Mouse (Mus musculus) midbrain, embryonic 16.5 days (tissue): ENCODE data around the gene Wnt2b. TPM values are rescaled to one million over a fixed set of nuclear protein-coding genes. Genes with fewer than 3 reads are reported as not detected.

Experiments used
- ATAC-seq: fragments of 200-750 bp; cut with Nextera tagmentation; 2 replicates; pipeline ENCODE4 v1.8.0; 2017; ENCODE audit warnings: moderate TSS enrichment
- H3K27ac ChIP-seq: fragments of 300-500 bp; sonication (generic); 2 replicates; pipeline ENCODE4 v1.5.1; 2014; ENCODE audit warnings: mild to moderate bottlenecking, low read length, mixed read lengths
- H3K27me3 ChIP-seq: fragments of 300-500 bp; sonication (generic); 2 replicates; pipeline ENCODE4 v1.6.1; 2014; ENCODE audit warnings: low read depth, low read length, mixed read lengths; ENCODE audit not compliant: control insufficient read depth, insufficient read depth
- H3K36me3 ChIP-seq: fragments of 300-500 bp; sonication (generic); 2 replicates; pipeline ENCODE4 v1.6.1; 2014; ENCODE audit warnings: mild to moderate bottlenecking, low read length, moderate library complexity, mixed read lengths; ENCODE audit not compliant: control insufficient read depth, insufficient read depth
- H3K4me1 ChIP-seq: fragments of 300-500 bp; sonication (generic); 2 replicates; pipeline ENCODE4 v1.6.1; 2014; ENCODE audit warnings: mild to moderate bottlenecking, low read length, mixed read lengths; ENCODE audit not compliant: control insufficient read depth, insufficient read depth
- H3K4me2 ChIP-seq: fragments of 300-500 bp; sonication (generic); 2 replicates; pipeline ENCODE4 v1.6.1; 2014; ENCODE audit warnings: mild to moderate bottlenecking, low read length, mixed read lengths
- H3K4me3 ChIP-seq: fragments of 300-500 bp; sonication (generic); 2 replicates; pipeline ENCODE4 v1.5.1; 2014; ENCODE audit warnings: low read depth, mild to moderate bottlenecking, low read length, moderate library complexity, mixed read lengths
- H3K9ac ChIP-seq: fragments of 300-500 bp; sonication (generic); 2 replicates; pipeline ENCODE4 v1.6.1; 2014; ENCODE audit warnings: low read depth, low read length, mixed read lengths
- H3K9me3 ChIP-seq: fragments of 300-500 bp; sonication (generic); replicated peaks from 2 replicates; pipeline ENCODE4 v1.6.1; 2014; ENCODE audit warnings: mild to moderate bottlenecking, low read length, mixed read lengths; ENCODE audit not compliant: control insufficient read depth, poor library complexity, severe bottlenecking
- WGBS: fragments of 180-500 bp; shearing (Covaris S2); extraction: QIAGEN DNeasy Blood & Tissue Kit; methylation state at CpG from one replicate; pipeline ENCODE4 v1.1.7; 2014; 5-methylcytosine and 5-hydroxymethylcytosine counted together
- polyA plus RNA-seq: library from polyadenylated mRNA; unstranded; fragments of >200 nt; fragmentation: Nextera tagmentation; extraction: Ambion mirVana; gene quantifications from 2 replicates; pipeline ENCODE4 v1.2.1, GENCODE M21; 2015

Gene Wnt2b
- polyA plus RNA-seq, 1 experiment from 2014 or later: 0.83 TPM

GRCm38 (mm10) chr3:104956131-104956581 is 5.6 kb downstream of the Wnt2b start:
- Histone ChIP-seq H3K4me1 (peaks cover 1% of the 10 kb centered on the region; the same call in 1 of the 2 replicates), H3K9me3 (no peaks in the 10 kb centered on the region), H3K27me3 (peaks cover 17% of the 10 kb centered on the region; the same call in 1 of the 2 replicates), H3K36me3 (no peaks in the 10 kb centered on the region), H3K9ac (no peak overlapping the region), H3K27ac (no peak overlapping the region), H3K4me2 (no peak overlapping the region), H3K4me3 (no peak overlapping the region)
- ATAC-seq: no peak
- WGBS: 84% methylated on average over 6 of the region's 6 CpGs

GRCm38 (mm10) chr3:104954551-104954950 is 7.2 kb downstream of the Wnt2b start:
- Histone ChIP-seq H3K9me3 (no peaks in the 10 kb centered on the region), H3K4me2 (no peak overlapping the region), H3K4me1 (no peaks in the 10 kb centered on the region), H3K27me3 (peaks cover 10% of the 10 kb centered on the region; the same call in 1 of the 2 replicates), H3K4me3 (no peak overlapping the region), H3K27ac (no peak overlapping the region), H3K36me3 (no peaks in the 10 kb centered on the region), H3K9ac (no peak overlapping the region)
- no peak for ATAC-seq
- WGBS: 95% methylated on average over 15 of the region's 15 CpGs

- Histone ChIP-seq H3K4me2 (no peak overlapping the region), H3K9me3 (no peaks in the 10 kb centered on the region), H3K36me3 (no peaks in the 10 kb centered on the region), H3K4me1 (no peaks in the 10 kb centered on the region), H3K4me3 (no peak overlapping the region), H3K27ac (no peak overlapping the region), H3K27me3 (peaks cover 9% of the 10 kb centered on the region; the same call in 1 of the 2 replicates), H3K9ac (no peak overlapping the region)
- 95% methylated on average over 3 of the region's 3 CpGs for WGBS
- no peak for ATAC-seq
These were observed 7.6 kb downstream of the Wnt2b start for GRCm38 (mm10) chr3:104954137-104954536.

DNA sequence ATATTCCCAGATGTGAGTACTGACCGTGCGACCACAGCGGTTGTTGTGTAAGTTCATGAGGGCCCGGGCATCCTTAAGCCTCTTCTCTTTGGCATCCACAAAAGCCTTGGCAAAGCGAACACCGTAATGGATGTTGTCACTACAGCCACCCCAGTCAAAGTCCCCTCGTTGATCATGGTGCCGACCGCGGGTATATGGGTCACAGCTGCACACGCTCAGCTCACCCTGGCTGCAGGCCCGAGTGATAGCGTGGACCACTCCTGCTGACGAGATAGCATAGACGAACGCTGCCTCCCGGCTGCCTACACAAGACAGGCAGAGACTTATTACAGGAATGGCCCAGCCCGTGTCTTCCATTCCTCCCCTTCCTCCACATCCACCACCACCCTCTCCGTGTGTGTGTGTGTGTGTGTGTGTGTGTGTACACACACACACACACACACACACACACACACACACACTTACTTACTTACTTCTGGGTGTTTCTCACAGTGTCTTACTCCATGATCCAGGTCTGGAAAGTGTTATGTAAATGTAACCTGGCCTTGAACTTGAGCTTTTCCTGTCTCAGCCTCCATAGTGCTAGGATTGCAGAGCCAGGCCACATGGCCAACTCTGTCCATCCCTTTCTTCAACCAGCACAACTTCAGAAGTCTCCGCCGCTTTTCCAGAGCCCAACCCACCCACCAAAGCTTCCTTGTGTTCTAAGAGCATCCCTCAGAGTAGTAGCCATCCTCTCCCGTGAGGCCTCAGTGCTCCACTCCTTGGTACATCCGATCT is 8.6 kb downstream of the Wnt2b start:
- H3K36me3 ChIP-seq: no peaks in the 10 kb centered on the region
- H3K4me2 ChIP-seq: no peak overlapping the region
- no peak overlapping the region for H3K4me3 ChIP-seq
- no peaks in the 10 kb centered on the region for H3K27me3 ChIP-seq
- H3K4me1 ChIP-seq: no peaks in the 10 kb centered on the region
- H3K9ac ChIP-seq: no peak overlapping the region
- no peak for ATAC-seq
- no peak overlapping the region for H3K27ac ChIP-seq
- H3K9me3 ChIP-seq: no peaks in the 10 kb centered on the region
- 93% methylated on average over 23 of the region's 23 CpGs for WGBS

- Histone ChIP-seq H3K4me2 (no peak overlapping the region), H3K9ac (no peak overlapping the region), H3K9me3 (no peaks in the 10 kb centered on the region), H3K4me1 (no peaks in the 10 kb centered on the region), H3K27ac (no peak overlapping the region), H3K36me3 (0 out of 2 replicates have a peak, but pooled peaks cover 2% of the 10 kb centered on the region), H3K27me3 (no peaks in the 10 kb centered on the region), H3K4me3 (no peak overlapping the region)
- 98% methylated on average over 12 of the region's 12 CpGs for whole genome bisulfite sequencing
- ATAC-seq: no peak
These were observed 10.8 kb downstream of the Wnt2b start for GRCm38 (mm10) chr3:104950926-104951325.

- Histone ChIP-seq H3K9ac (no peak overlapping the region), H3K4me1 (peaks cover 3% of the 10 kb centered on the region; the same call in 1 of the 2 replicates), H3K36me3 (peaks cover 2% of the 10 kb centered on the region; the same call in 1 of the 2 replicates), H3K4me2 (no peak overlapping the region), H3K27me3 (no peaks in the 10 kb centered on the region), H3K27ac (no peak overlapping the region), H3K9me3 (no peaks in the 10 kb centered on the region), H3K4me3 (no peak overlapping the region)
- 88% methylated on average over 9 of the region's 9 CpGs for WGBS
- no peak for ATAC-seq
These were observed 16.8 kb downstream of the Wnt2b start for GRCm38 (mm10) chr3:104944894-104945293.

DNA sequence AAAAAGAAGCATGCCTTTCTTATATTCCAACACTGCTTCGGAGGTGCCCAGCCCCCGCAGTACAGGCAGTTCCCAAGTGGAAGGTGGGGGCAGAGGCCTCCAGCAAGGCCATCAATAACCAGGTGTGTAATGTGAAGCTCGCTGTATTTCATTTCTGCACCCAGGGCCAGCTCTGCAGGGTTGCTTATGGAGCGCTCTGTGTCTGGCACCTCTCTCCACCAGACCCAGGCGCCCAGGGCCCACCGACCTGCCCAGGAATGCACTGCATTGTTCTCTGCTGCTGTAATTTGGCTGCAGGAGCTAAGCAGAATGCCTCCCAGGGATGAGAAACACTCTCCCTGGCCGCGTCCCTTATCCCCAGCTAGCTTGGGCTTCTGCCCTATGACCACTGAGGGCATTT is 18.4 kb downstream of the Wnt2b start:
- no peak overlapping the region for H3K27ac ChIP-seq
- no peak overlapping the region for H3K4me2 ChIP-seq
- no peak overlapping the region for H3K9ac ChIP-seq
- ATAC-seq: no peak
- H3K4me3 ChIP-seq: no peak overlapping the region
- no peaks in the 10 kb centered on the region for H3K27me3 ChIP-seq
- H3K4me1 ChIP-seq: peaks cover 3% of the 10 kb centered on the region; the same call in 1 of the 2 replicates
- H3K36me3 ChIP-seq: peaks cover 4% of the 10 kb centered on the region; the same call in 1 of the 2 replicates
- 41% methylated on average over 8 of the region's 8 CpGs for WGBS
- no peaks in the 10 kb centered on the region for H3K9me3 ChIP-seq

GRCm38 (mm10) chr3:104942682-104943081 is 19.0 kb downstream of the Wnt2b start:
- peaks cover 3% of the 10 kb centered on the region; the same call in 1 of the 2 replicates for H3K4me1 ChIP-seq
- H3K27ac ChIP-seq: no peak overlapping the region
- H3K9ac ChIP-seq: no peak overlapping the region
- H3K9me3 ChIP-seq: no peaks in the 10 kb centered on the region
- ATAC-seq: no peak
- H3K36me3 ChIP-seq: peaks cover 4% of the 10 kb centered on the region; the same call in 1 of the 2 replicates
- WGBS: 55% methylated on average over 5 of the region's 5 CpGs
- no peak overlapping the region for H3K4me3 ChIP-seq
- no peak overlapping the region for H3K4me2 ChIP-seq
- no peaks in the 10 kb centered on the region for H3K27me3 ChIP-seq

DNA sequence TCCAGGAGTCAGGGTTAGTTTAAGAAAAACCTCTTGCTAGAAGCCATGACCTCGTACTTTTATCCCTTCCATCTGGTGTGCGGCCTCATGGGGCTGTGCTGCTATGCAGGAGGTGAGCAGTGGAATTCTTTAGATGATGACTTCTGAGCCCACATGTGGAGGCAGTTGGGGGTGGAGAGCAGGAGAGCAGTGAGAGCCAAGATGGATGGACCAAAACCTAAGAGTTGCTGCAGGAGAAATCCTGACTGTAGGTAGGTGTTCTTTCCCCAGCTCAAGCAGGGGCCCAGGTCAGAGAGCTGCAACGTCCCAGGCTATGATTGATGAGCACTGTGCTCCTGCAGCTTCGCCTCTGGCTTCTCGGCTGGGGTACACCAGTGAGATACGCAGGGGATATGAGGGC is 21.0 kb downstream of the Wnt2b start:
- Histone ChIP-seq H3K27me3 (no peaks in the 10 kb centered on the region), H3K4me1 (peaks cover 3% of the 10 kb centered on the region; the same call in 1 of the 2 replicates), H3K4me3 (no peak overlapping the region), H3K4me2 (no peak overlapping the region), H3K27ac (no peak overlapping the region), H3K36me3 (peaks cover 2% of the 10 kb centered on the region; the same call in 1 of the 2 replicates), H3K9me3 (no peaks in the 10 kb centered on the region), H3K9ac (no peak overlapping the region)
- 63% methylated on average over 6 of the region's 6 CpGs for WGBS
- no peak for ATAC-seq
